In genomic region chr19:21159189-21160137, GRCm38 (mm10) we compare ENCODE assay signal across 25 mouse cellular contexts.
DNase-seq lines count a peak whose midpoint lies in the region; ATAC-seq and TF ChIP-seq lines count a peak whose summit lies in the region.
"Had no signal": no experiment of that assay in that cellular context is flagged by ENCODE, and none has a peak within 500 bp of the region (broad histone marks: within the 10 kb centered on the region; RNA-seq: fewer than 3 reads in every experiment).

No protein-coding gene starts in this region.

- no peak for DNase-seq in intestine, embryonic 14.5 days (ENCODE audit: low spot score)
- peak; percentile 76 for DNase-seq in kidney, adult 2 months
- peak; percentile 54 for DNase-seq in kidney, postnatal 0 days (ENCODE audit: low spot score)
- DNase-seq in lung, postnatal 10 days: no peak
- DNase-seq in layer of hippocampus, adult 18-20 months (ENCODE audit: low spot score in 2 of 2): no peak
- DNase-seq in thymus, postnatal 0 days (ENCODE audit: low spot score): no peak
- DNase-seq: cerebellum, adult 11 months; cerebellum, postnatal 10 days; heart, adult 11 months; heart, postnatal 14 days; layer of hippocampus, adult 9-11 months; lung, embryonic 14.5 days; lung, postnatal 36 days; thymus, adult 18-20 months had no signal

- ATAC-seq in hindbrain, embryonic 16.5 days: 0 out of 2 replicates have a peak, but pooled peaks have one; percentile 34
- no peak for ATAC-seq in hindbrain, embryonic 12.5 days (ENCODE audit: low FRiP score)
- ATAC-seq in intestine, embryonic 14.5 days (replicated peaks; ENCODE audit: low FRiP score, low TSS enrichment, low read depth): peak; percentile 43
- peak; percentile 82 for ATAC-seq in kidney, postnatal 0 days (replicated peaks; ENCODE audit: low FRiP score, low read depth)
- ATAC-seq: CD4-positive, CD25-positive, alpha-beta regulatory T cell, adult 4 months; midbrain, embryonic 16.5 days had no signal

- no peaks in the 10 kb centered on the region for H3K36me3 ChIP-seq in hindbrain, embryonic 16.5 days (ENCODE audit: control insufficient read depth, insufficient read depth, low read length)
- no peaks in the 10 kb centered on the region for H3K36me3 ChIP-seq in hindbrain, embryonic 12.5 days
- no peaks in the 10 kb centered on the region for H3K36me3 ChIP-seq in intestine, embryonic 14.5 days (ENCODE audit: control insufficient read depth, insufficient read depth, low read length)
- H3K36me3 ChIP-seq in kidney, adult 2 months (ENCODE audit: control insufficient read depth, insufficient read depth, low read length): no peaks in the 10 kb centered on the region
- no peaks in the 10 kb centered on the region for H3K36me3 ChIP-seq in kidney, postnatal 0 days (ENCODE audit: insufficient read depth, low read length)
- H3K36me3 ChIP-seq: forebrain, embryonic 10.5 days; heart, embryonic 13.5 days; limb, embryonic 13.5 days; neural tube, embryonic 13.5 days had no signal

- TF ChIP-seq CTCF in kidney, adult 2 months (conservative IDR thresholded peaks at IDR 0.05; ENCODE audit: insufficient read depth, insufficient read length, low read depth, low read length): no peak
- no peak for TF ChIP-seq CTCF in kidney, postnatal 0 days (IDR thresholded peaks at IDR 0.05; ENCODE audit: low read depth)

- no peaks in the 10 kb centered on the region; the same call in 1 of the 2 replicates for H3K4me1 ChIP-seq in hindbrain, embryonic 16.5 days (ENCODE audit: control insufficient read depth, insufficient read depth, low read depth, low read length)
- peaks cover 8% of the 10 kb centered on the region for H3K4me1 ChIP-seq in hindbrain, embryonic 12.5 days
- no peaks in the 10 kb centered on the region for H3K4me1 ChIP-seq in intestine, embryonic 14.5 days (replicated peaks; ENCODE audit: control insufficient read depth, insufficient read depth, low read length)
- peaks cover 8% of the 10 kb centered on the region; the same call in 1 of the 2 replicates for H3K4me1 ChIP-seq in kidney, adult 2 months (ENCODE audit: control insufficient read depth, insufficient read depth, low read length)
- peaks cover 9% of the 10 kb centered on the region; the same call in 1 of the 2 replicates for H3K4me1 ChIP-seq in kidney, postnatal 0 days (replicated peaks; ENCODE audit: insufficient read depth, low read length)
- H3K4me1 ChIP-seq: heart, embryonic 13.5 days; limb, embryonic 13.5 days had no signal

- no peaks in the 10 kb centered on the region for H3K27me3 ChIP-seq in hindbrain, embryonic 16.5 days (replicated peaks; ENCODE audit: control insufficient read depth, insufficient read depth, low read length)
- no peaks in the 10 kb centered on the region for H3K27me3 ChIP-seq in hindbrain, embryonic 12.5 days
- no peaks in the 10 kb centered on the region for H3K27me3 ChIP-seq in intestine, embryonic 14.5 days (replicated peaks; ENCODE audit: control insufficient read depth, insufficient read depth, low read length)
- H3K27me3 ChIP-seq in kidney, adult 2 months (replicated peaks; ENCODE audit: control insufficient read depth, insufficient read depth, low read length): no peaks in the 10 kb centered on the region
- H3K27me3 ChIP-seq in kidney, postnatal 0 days (ENCODE audit: insufficient read depth, low read length): no peaks in the 10 kb centered on the region
- H3K27me3 ChIP-seq: heart, embryonic 13.5 days; limb, embryonic 13.5 days; neural tube, embryonic 13.5 days had no signal

- no peak overlapping the region for H3K9ac ChIP-seq in hindbrain, embryonic 16.5 days (ENCODE audit: low read depth, low read length)
- H3K9ac ChIP-seq in hindbrain, embryonic 12.5 days: no peak overlapping the region
- H3K9ac ChIP-seq in intestine, embryonic 14.5 days (ENCODE audit: low read length): no peak overlapping the region
- H3K9ac ChIP-seq in kidney, postnatal 0 days (ENCODE audit: low read depth, low read length): no peak overlapping the region
- H3K9ac ChIP-seq: heart, embryonic 13.5 days; hindbrain, embryonic 14.5 days; limb, embryonic 13.5 days; liver, embryonic 14.5 days; lung, embryonic 14.5 days; neural tube, embryonic 13.5 days had no signal

- H3K4me2 ChIP-seq in hindbrain, embryonic 16.5 days (ENCODE audit: low read length): no peak overlapping the region
- no peak overlapping the region for H3K4me2 ChIP-seq in hindbrain, embryonic 12.5 days (replicated peaks)
- H3K4me2 ChIP-seq in intestine, embryonic 14.5 days (ENCODE audit: low read length): no peak overlapping the region
- no peak overlapping the region for H3K4me2 ChIP-seq in kidney, postnatal 0 days (ENCODE audit: low read length)
- H3K4me2 ChIP-seq: heart, embryonic 13.5 days; hindbrain, embryonic 14.5 days; limb, embryonic 13.5 days; lung, embryonic 14.5 days; neural tube, embryonic 13.5 days had no signal

- TF ChIP-seq POLR2A in kidney, adult 2 months (IDR thresholded peaks at IDR 0.05; ENCODE audit: low read depth, low read length): no peak

- H3K4me3 ChIP-seq in hindbrain, embryonic 16.5 days (ENCODE audit: low read length): no peak overlapping the region
- no peak overlapping the region for H3K4me3 ChIP-seq in hindbrain, embryonic 12.5 days
- no peak overlapping the region for H3K4me3 ChIP-seq in intestine, embryonic 14.5 days (ENCODE audit: low read depth, low read length)
- no peak overlapping the region for H3K4me3 ChIP-seq in kidney, adult 2 months (ENCODE audit: insufficient read depth, low read depth, low read length)
- no peak overlapping the region for H3K4me3 ChIP-seq in kidney, postnatal 0 days (replicated peaks; ENCODE audit: low read depth, low read length)
- H3K4me3 ChIP-seq: forebrain, embryonic 10.5 days; heart, embryonic 13.5 days; limb, embryonic 13.5 days; myocyte; neural tube, embryonic 13.5 days had no signal

- WGBS in hindbrain, embryonic 16.5 days: 54% methylated on average over 8 of the region's 8 CpGs
- 62% methylated on average over 8 of the region's 8 CpGs for WGBS in hindbrain, embryonic 12.5 days
- 65% methylated on average over 8 of the region's 8 CpGs for WGBS in intestine, embryonic 14.5 days
- WGBS in kidney, adult 2 months: 31% methylated on average over 8 of the region's 8 CpGs
- WGBS in kidney, postnatal 0 days: 21% methylated on average over 8 of the region's 8 CpGs

- H3K9me3 ChIP-seq in hindbrain, embryonic 16.5 days (ENCODE audit: control insufficient read depth, low read length): no peaks in the 10 kb centered on the region
- no peaks in the 10 kb centered on the region for H3K9me3 ChIP-seq in hindbrain, embryonic 12.5 days (replicated peaks)
- H3K9me3 ChIP-seq in intestine, embryonic 14.5 days (ENCODE audit: control insufficient read depth, low read length): no peaks in the 10 kb centered on the region
- H3K9me3 ChIP-seq in kidney, postnatal 0 days (replicated peaks; ENCODE audit: low read length): no peaks in the 10 kb centered on the region
- H3K9me3 ChIP-seq: forebrain, embryonic 10.5 days; heart, embryonic 13.5 days; limb, embryonic 13.5 days; neural tube, embryonic 13.5 days had no signal

- H3K27ac ChIP-seq in hindbrain, embryonic 16.5 days (ENCODE audit: low read depth, low read length): no peak overlapping the region
- no peak overlapping the region for H3K27ac ChIP-seq in hindbrain, embryonic 12.5 days
- 0 out of 2 replicates have a peak overlapping the region, but pooled peaks have one; percentile 22 for H3K27ac ChIP-seq in intestine, embryonic 14.5 days (ENCODE audit: low read depth)
- peak overlapping the region; percentile 37 for H3K27ac ChIP-seq in kidney, adult 2 months (ENCODE audit: insufficient read depth, low read depth, low read length)
- H3K27ac ChIP-seq in kidney, postnatal 0 days: peak overlapping the region; percentile 67
- H3K27ac ChIP-seq: forebrain, embryonic 10.5 days; heart, embryonic 13.5 days; hindbrain, embryonic 14.5 days; limb, embryonic 13.5 days; liver, embryonic 14.5 days; neural tube, embryonic 13.5 days had no signal

Comparison
In these comparisons a context has a peak if more than half of its experiments do, and no peak if none do; other contexts are left out.
1. H3K27ac ChIP-seq: peak in intestine, embryonic 14.5 days (single experiment), kidney, adult 2 months (single experiment) and kidney, postnatal 0 days (single experiment); none in hindbrain, embryonic 16.5 days (single experiment) and hindbrain, embryonic 12.5 days (single experiment).
2. DNase-seq: peak in kidney, adult 2 months (single experiment) and kidney, postnatal 0 days (single experiment); none in intestine, embryonic 14.5 days (single experiment), lung, postnatal 10 days (single experiment), layer of hippocampus, adult 18-20 months (0 of 2) and thymus, postnatal 0 days (single experiment).